Mouse (Mus musculus): ENCODE results near the gene Gramd1b.

Gene Gramd1b

GRCm38 (mm10) chr9:40420652-40421335 lies 110.4 kb downstream of the Gramd1b start:
- DNase-seq, result peak; percentile 34

GRCm38 (mm10) chr9:40418803-40419202 lies 112.4 kb downstream of the Gramd1b start:
- DNase-seq, result peak; percentile 84

GRCm38 (mm10) chr9:40416150-40416549 lies 115.0 kb downstream of the Gramd1b start:
- peak; percentile 21 for DNase-seq

DNA sequence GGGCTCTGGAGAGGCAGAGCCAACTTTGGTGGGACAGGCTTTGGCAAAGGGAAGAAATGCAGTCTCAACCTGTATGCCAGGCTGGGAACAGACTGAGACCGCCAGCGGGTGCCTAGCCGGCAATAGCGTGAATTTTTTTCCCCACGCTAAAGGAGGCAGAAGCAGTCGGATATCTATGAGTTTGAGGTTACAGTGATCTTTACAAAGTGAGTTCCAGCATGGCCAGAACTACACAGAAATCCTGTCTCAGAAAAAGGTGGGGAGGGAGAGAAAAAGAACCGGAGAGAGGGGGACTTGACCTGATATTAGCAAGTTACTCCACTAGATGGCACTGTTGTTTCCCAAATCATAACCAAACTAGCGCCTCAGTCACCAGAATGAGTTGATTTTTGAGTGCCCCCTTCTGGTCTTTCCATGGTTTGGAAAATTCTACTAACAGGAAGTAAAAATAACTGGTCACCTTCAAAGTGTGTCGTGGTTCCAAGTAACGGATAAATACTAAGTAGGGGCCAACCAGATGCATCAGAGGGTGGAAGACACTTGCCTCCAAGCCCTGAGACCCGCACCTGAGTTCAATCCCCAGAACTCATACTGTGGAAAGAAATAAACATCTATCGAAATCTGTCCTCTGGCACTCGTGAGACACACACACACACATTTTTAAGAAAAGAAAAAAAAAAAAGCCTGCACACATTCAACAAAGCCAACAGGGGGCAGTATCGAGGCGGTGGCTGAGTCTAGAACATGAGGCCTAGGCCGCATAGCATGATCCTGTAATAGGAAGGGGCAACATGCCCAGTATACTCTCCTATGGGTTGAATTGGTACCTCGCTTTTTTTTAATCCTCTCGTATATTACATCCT lies 116.0 kb downstream of the Gramd1b start:
- peak; percentile 92 for DNase-seq

- peak; percentile 89 for DNase-seq
These were observed 116.7 kb downstream of the Gramd1b start for GRCm38 (mm10) chr9:40414498-40414903.

DNA sequence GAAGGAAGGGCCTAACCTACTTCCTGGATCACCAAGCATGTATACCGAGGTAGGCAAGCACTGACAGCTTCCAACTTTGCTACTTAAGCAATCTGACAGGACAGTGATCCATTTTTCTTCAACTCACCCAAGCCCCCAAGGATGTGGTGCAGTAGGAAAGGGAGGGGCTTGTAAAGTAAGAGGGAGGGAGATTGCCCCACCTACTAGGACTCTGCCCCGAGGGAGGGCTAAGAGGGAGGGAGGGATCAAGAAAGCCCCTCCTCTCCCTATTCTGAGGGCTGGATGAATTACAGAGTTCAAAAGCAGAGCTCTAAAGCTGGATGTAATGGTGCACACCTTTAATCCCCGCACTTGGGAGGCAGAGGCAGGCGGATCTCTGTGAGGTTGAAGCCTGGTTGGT lies 117.6 kb downstream of the Gramd1b start:
- DNase-seq, result no peak

GRCm38 (mm10) chr9:40412931-40413330 lies 118.3 kb downstream of the Gramd1b start:
- DNase-seq, result no peak

GRCm38 (mm10) chr9:40412246-40412645 lies 118.9 kb downstream of the Gramd1b start:
- no peak for DNase-seq

- no peak for DNase-seq
These were observed 120.3 kb downstream of the Gramd1b start for GRCm38 (mm10) chr9:40410895-40411294.

- no peak for DNase-seq
These were observed 122.1 kb downstream of the Gramd1b start for GRCm38 (mm10) chr9:40409071-40409470.

DNA sequence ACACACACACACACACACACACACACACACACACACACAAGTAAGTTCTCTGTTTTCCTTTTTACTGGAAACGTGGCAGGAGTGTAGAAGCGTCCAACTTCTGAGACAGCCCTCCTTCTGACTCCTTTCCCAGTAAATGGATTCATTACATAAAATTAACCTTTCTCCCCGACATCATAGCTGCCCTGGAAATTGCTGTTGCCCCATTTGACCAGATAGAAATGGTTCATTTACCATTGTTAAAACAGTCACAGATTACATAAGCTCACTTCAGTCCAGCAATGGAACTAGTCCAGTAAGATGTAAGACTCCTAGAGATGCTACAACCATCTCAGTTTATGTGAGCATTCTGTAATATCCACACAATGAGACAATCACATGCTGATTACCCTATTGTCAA lies 122.8 kb downstream of the Gramd1b start:
- DNase-seq, result no peak

DNA sequence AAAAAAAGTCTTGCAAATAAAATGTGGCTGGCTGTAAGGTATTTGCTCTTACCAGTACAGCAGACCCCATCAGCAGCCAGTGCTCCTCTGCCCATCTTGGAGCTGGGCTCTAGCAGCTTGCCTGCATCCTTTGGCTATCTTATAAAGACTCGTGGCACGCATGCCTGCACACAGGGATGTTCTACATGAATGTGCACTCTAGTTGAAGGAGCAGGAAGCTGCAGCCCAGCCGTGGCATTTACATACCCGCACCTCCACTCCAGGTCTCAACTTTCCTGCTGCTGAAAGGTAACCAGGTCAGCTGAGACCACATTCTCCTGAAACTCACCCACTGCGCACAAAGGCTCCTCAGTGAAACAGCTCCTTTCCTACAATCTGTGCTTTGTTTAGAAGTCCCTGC lies 123.3 kb downstream of the Gramd1b start:
- no peak for DNase-seq

GRCm38 (mm10) chr9:40405804-40406203 lies 125.4 kb downstream of the Gramd1b start:
- no peak for DNase-seq

DNA sequence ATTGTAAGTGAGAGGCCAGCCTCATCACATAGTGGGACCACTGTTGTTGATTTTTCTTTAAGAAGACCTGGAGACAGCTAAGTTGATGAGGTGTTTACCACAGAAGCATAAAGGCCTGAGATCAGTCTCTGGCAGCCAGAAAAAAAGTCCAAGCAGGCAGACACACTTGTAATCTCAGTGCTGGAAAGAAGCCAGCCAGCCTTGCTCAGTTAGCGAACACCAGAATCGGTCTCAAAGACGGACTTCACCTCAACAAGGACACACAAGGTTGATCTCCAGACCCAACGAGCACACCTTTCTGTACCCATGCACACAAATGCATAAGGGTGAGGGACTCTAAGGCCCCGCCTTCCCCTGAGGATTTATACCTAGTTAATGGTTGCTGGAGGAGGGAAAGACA lies 125.9 kb downstream of the Gramd1b start:
- DNase-seq, result no peak

GRCm38 (mm10) chr9:40404637-40405036 lies 126.5 kb downstream of the Gramd1b start:
- DNase-seq, result no peak

DNA sequence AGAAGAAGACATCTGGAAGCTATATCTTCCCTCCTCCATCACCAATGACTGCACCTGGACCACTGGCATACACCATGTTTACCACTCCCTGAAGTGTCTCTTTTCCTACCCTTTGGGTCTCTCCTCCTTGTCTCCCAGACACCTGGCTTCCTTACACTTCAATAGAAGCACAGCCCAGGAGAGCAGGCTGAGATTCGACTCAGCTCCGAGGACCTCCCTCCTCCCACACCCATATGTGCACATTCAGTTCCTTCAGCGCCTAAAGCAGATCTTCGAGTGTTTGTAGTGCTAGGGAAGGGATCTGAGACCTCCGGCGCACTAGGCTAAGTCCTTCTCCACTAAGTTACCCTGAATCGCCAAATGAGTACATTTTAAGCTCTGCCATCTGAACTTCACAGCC lies 127.4 kb downstream of the Gramd1b start:
- no peak for DNase-seq

GRCm38 (mm10) chr9:40401818-40402217 lies 129.4 kb downstream of the Gramd1b start:
- DNase-seq, result no peak

DNA sequence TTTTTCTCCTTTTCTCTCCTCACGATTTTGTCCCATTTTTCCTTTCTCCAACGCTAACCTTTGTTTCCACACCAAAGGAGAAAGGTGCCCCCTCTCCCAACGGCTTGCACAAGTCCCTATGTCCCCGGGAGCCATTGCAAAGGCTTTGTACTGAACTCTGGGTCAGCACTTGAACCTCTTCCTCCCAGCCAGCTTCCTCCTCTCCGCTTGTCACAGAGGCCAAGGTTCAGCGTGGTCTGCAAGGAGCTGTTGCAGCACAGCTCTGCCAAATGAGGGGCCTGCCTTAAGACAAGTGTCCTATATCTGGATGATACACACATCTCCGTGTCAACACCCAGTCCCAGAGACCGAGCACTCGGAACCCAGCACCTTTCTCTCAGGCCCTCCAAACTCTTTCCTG lies 130.3 kb downstream of the Gramd1b start:
- DNase-seq, result no peak

DNA sequence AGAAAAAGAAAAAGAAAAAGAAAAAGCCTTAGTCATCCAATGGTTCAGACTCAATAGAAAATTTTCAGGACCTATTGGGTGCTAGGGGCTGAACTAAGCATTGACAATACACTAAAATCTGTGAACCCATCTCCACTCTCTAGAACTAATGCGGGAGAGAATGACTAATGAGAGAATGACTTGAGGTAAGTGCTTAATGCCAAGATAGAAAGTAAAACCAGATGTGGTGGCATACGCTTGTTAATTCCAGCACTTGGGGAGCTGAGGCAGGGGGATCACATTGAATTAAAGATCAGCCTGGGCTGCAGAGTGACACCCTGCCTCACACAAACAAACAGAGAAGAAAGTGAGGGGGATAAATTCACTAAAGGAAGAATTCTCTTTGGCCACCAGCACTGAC lies 131.0 kb downstream of the Gramd1b start:
- no peak for DNase-seq

DNA sequence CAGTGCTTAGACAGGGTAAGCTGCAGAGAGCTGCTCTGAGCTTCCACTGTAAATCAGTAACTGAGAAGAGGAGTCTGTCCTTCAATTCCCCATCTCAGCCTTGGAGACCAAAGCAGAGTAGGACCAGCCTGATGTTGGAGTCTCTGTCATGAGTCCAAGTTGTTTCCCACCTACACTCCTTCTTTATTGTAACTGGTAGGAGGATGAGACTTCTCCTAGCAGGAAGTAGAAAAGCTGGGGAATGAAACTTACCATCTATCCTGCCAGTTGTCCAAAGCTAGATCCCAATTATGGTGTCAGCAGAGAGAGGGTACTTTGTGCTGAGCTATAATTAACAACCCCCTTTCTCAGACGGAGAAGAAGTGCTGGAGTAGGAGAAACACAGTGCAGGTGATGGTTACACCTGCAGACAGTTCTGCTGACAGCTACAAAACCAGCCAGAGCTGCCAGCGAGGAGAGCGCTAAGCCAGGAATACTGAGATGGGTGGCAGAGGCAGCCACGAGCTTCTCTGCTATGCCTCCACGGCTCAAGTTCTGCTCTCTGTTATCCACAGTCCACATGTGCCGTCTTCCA lies 131.7 kb downstream of the Gramd1b start:
- no peak for DNase-seq

GRCm38 (mm10) chr9:40397471-40398245 lies 133.5 kb downstream of the Gramd1b start:
- DNase-seq, result no peak

- peak; percentile 85 for DNase-seq
These were observed 134.1 kb downstream of the Gramd1b start for GRCm38 (mm10) chr9:40397036-40397435.

DNA sequence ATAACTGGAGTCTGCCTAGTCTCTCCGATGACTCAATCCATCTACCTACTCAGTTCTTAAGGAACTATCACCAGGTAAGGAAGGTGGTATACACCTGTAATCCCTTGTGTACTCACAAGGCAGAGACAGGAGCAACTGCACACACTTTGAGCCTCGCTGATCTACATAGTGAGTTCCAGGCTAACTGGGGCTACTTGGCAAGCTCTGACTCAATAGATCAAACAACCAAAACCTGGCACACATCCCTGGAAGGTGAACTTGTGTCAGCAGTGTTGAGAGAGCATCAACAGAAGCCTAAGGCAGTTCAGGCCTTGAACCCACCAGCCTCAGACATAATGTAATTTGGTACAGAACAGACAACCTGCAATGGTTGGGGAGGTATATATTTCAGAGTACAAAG lies 135.0 kb downstream of the Gramd1b start:
- DNase-seq, result no peak

Data from lung, postnatal 36 days (tissue).